Mouse (Mus musculus) liver, embryonic 11.5 days (tissue): ENCODE results near the gene Nr2e3. TPM values are rescaled to one million over a fixed set of nuclear protein-coding genes. Genes with fewer than 3 reads are reported as not detected.

Source experiments
- ATAC-seq: fragments of 200-750 bp; cut with Nextera tagmentation; replicated peaks from 2 replicates; pipeline ENCODE4 v1.8.0; 2017; ENCODE audit warnings: moderate number of reproducible peaks, mild to moderate bottlenecking, moderate TSS enrichment, moderate library complexity; ENCODE audit not compliant: low FRiP score
- DNase-seq: peaks from one replicate; pipeline ENCODE4 v3.0.0-alpha.2; 2017; ENCODE audit warnings: low spot score
- H3K27ac ChIP-seq: fragments of 300-500 bp; sonication (generic); 2 replicates; pipeline ENCODE4 v1.5.1; 2014; ENCODE audit warnings: mild to moderate bottlenecking, low read depth, low read length, control low read depth
- H3K27me3 ChIP-seq: fragments of 300-500 bp; sonication (generic); replicated peaks from 2 replicates; pipeline ENCODE4 v1.6.1; 2014; ENCODE audit warnings: low read length, mixed read lengths; ENCODE audit not compliant: control insufficient read depth, insufficient read depth
- H3K36me3 ChIP-seq: fragments of 300-500 bp; sonication (generic); 2 replicates; pipeline ENCODE4 v1.6.1; 2014; ENCODE audit warnings: mild to moderate bottlenecking, low read length, moderate library complexity, mixed read lengths; ENCODE audit not compliant: control insufficient read depth, insufficient read depth
- H3K4me1 ChIP-seq: fragments of 300-500 bp; sonication (generic); replicated peaks from 2 replicates; pipeline ENCODE4 v1.6.1; 2014; ENCODE audit warnings: low read length, mixed read lengths; ENCODE audit not compliant: control insufficient read depth, insufficient read depth
- H3K4me2 ChIP-seq: fragments of 300-500 bp; sonication (generic); 2 replicates; pipeline ENCODE4 v1.6.1; 2014; ENCODE audit warnings: mild to moderate bottlenecking, control low read depth, moderate library complexity
- H3K4me3 ChIP-seq: fragments of 300-500 bp; sonication (generic); 2 replicates; pipeline ENCODE4 v1.5.1; 2014; ENCODE audit warnings: low read depth, low read length, control low read depth
- H3K9ac ChIP-seq: fragments of 300-500 bp; sonication (generic); 2 replicates; pipeline ENCODE4 v1.6.1; 2014; ENCODE audit warnings: low read depth, low read length, control low read depth
- H3K9me3 ChIP-seq: fragments of 300-500 bp; sonication (generic); 2 replicates; pipeline ENCODE4 v1.6.1; 2016; ENCODE audit warnings: low read length, inconsistent platforms, mixed read lengths; ENCODE audit not compliant: control insufficient read depth
- WGBS: fragments of 180-500 bp; shearing (Covaris S2); extraction: QIAGEN DNeasy Blood & Tissue Kit; methylation state at CpG from one replicate; pipeline ENCODE4 v1.1.7; 2014; 5-methylcytosine and 5-hydroxymethylcytosine counted together
- polyA plus RNA-seq: library from polyadenylated mRNA; unstranded; fragments of >200 nt; fragmentation: Nextera tagmentation; extraction: Ambion mirVana; gene quantifications from 2 replicates; pipeline ENCODE4 v1.2.1, GENCODE M21; 2014

Nr2e3 gene
- 0.29 TPM in 1 of 2 replicates, not detected in the other for polyA plus RNA-seq

GRCm38 (mm10) chr9:59960559-59960958 lies at the start of gene Nr2e3:
Nr2e3 (minus strand) TSS chr9:59960659.
- no peaks in the 10 kb centered on the region for H3K9me3 ChIP-seq
- no peak for ATAC-seq
- 83% methylated on average over 10 of the region's 10 CpGs for WGBS

GRCm38 (mm10) chr9:60008936-60009335 lies 48.5 kb upstream of the Nr2e3 start:
- Histone ChIP-seq H3K4me1 (no peaks in the 10 kb centered on the region), H3K27me3 (no peaks in the 10 kb centered on the region), H3K9me3 (no peaks in the 10 kb centered on the region), H3K9ac (no peak overlapping the region), H3K27ac (no peak overlapping the region), H3K4me3 (no peak overlapping the region), H3K4me2 (no peak overlapping the region), H3K36me3 (no peaks in the 10 kb centered on the region)
- ATAC-seq (no peak), DNase-seq (no peak)
- WGBS, result 67% methylated on average over 7 of the region's 7 CpGs

More at GRCm38 (mm10) chr9:59960559-59960958, at the start of gene Nr2e3:
- H3K4me3 ChIP-seq, result no peak within 1 kb of the TSS
- H3K36me3 ChIP-seq, result no peaks in the 10 kb centered on the region
- H3K9ac ChIP-seq, result no peak within 1 kb of the TSS
- H3K27me3 ChIP-seq, result no peaks in the 10 kb centered on the region
- no peak within 1 kb of the TSS for H3K4me2 ChIP-seq
- H3K27ac ChIP-seq, result no peak within 1 kb of the TSS
- no peaks in the 10 kb centered on the region for H3K4me1 ChIP-seq
- DNase-seq, result no peak

- no peaks in the 10 kb centered on the region for H3K9me3 ChIP-seq
- WGBS, result 82% methylated on average over 8 of the region's 8 CpGs
- H3K4me2 ChIP-seq, result no peak overlapping the region
- ATAC-seq (no peak), DNase-seq (no peak)
- no peak overlapping the region for H3K4me3 ChIP-seq
- H3K4me1 ChIP-seq, result no peaks in the 10 kb centered on the region
- H3K27me3 ChIP-seq, result no peaks in the 10 kb centered on the region
- H3K36me3 ChIP-seq, result no peaks in the 10 kb centered on the region
- H3K9ac ChIP-seq, result no peak overlapping the region
- H3K27ac ChIP-seq, result no peak overlapping the region
Measured at GRCm38 (mm10) chr9:60002323-60002722, 41.9 kb upstream of the Nr2e3 start.

- DNase-seq (no peak), ATAC-seq (no peak)
- no peak overlapping the region for H3K9ac ChIP-seq
- no peaks in the 10 kb centered on the region for H3K36me3 ChIP-seq
- H3K27ac ChIP-seq, result no peak overlapping the region
- H3K4me1 ChIP-seq, result no peaks in the 10 kb centered on the region
- no peaks in the 10 kb centered on the region for H3K27me3 ChIP-seq
- H3K9me3 ChIP-seq, result no peaks in the 10 kb centered on the region
- 75% methylated on average over 3 of the region's 3 CpGs for WGBS
- no peak overlapping the region for H3K4me2 ChIP-seq
- no peak overlapping the region for H3K4me3 ChIP-seq
Measured at GRCm38 (mm10) chr9:60001444-60001843, 41.0 kb upstream of the Nr2e3 start.

GRCm38 (mm10) chr9:59997725-59998124 lies 37.3 kb upstream of the Nr2e3 start:
- ATAC-seq (no peak), DNase-seq (no peak)
- H3K4me2 ChIP-seq, result no peak overlapping the region
- H3K4me3 ChIP-seq, result no peak overlapping the region
- no peaks in the 10 kb centered on the region for H3K4me1 ChIP-seq
- H3K27me3 ChIP-seq, result no peaks in the 10 kb centered on the region
- H3K36me3 ChIP-seq, result no peaks in the 10 kb centered on the region
- 85% methylated on average over 4 of the region's 4 CpGs for WGBS
- no peak overlapping the region for H3K9ac ChIP-seq
- H3K9me3 ChIP-seq, result no peaks in the 10 kb centered on the region
- no peak overlapping the region for H3K27ac ChIP-seq

GRCm38 (mm10) chr9:59991407-59991806 lies 30.9 kb upstream of the Nr2e3 start:
- Histone ChIP-seq H3K4me1 (no peaks in the 10 kb centered on the region), H3K27ac (no peak overlapping the region), H3K4me2 (no peak overlapping the region), H3K4me3 (no peak overlapping the region), H3K9ac (no peak overlapping the region), H3K27me3 (no peaks in the 10 kb centered on the region), H3K9me3 (no peaks in the 10 kb centered on the region), H3K36me3 (no peaks in the 10 kb centered on the region)
- WGBS, result 72% methylated on average over 5 of the region's 5 CpGs
- no peak for ATAC-seq
- no peak for DNase-seq

GRCm38 (mm10) chr9:59989864-59990263 lies 29.4 kb upstream of the Nr2e3 start:
- Histone ChIP-seq H3K4me1 (no peaks in the 10 kb centered on the region), H3K9me3 (no peaks in the 10 kb centered on the region), H3K4me2 (no peak overlapping the region), H3K36me3 (no peaks in the 10 kb centered on the region), H3K4me3 (no peak overlapping the region), H3K9ac (no peak overlapping the region), H3K27me3 (no peaks in the 10 kb centered on the region), H3K27ac (no peak overlapping the region)
- no peak for DNase-seq
- no peak for ATAC-seq
- 0% methylated on average over 1 of the region's 1 CpGs for WGBS

- no peak overlapping the region for H3K4me3 ChIP-seq
- no peaks in the 10 kb centered on the region for H3K9me3 ChIP-seq
- no peak for DNase-seq
- H3K27ac ChIP-seq, result no peak overlapping the region
- H3K9ac ChIP-seq, result no peak overlapping the region
- no peaks in the 10 kb centered on the region for H3K27me3 ChIP-seq
- H3K4me1 ChIP-seq, result no peaks in the 10 kb centered on the region
- no peak overlapping the region for H3K4me2 ChIP-seq
- WGBS, result 86% methylated on average over 3 of the region's 3 CpGs
- no peak for ATAC-seq
- no peaks in the 10 kb centered on the region for H3K36me3 ChIP-seq
Measured at GRCm38 (mm10) chr9:59985900-59986572, 25.6 kb upstream of the Nr2e3 start.

- no peaks in the 10 kb centered on the region for H3K36me3 ChIP-seq
- H3K4me2 ChIP-seq, result no peak overlapping the region
- no peaks in the 10 kb centered on the region for H3K4me1 ChIP-seq
- 65% methylated on average over 2 of the region's 2 CpGs for WGBS
- no peak for DNase-seq
- no peaks in the 10 kb centered on the region for H3K9me3 ChIP-seq
- H3K27me3 ChIP-seq, result no peaks in the 10 kb centered on the region
- H3K9ac ChIP-seq, result no peak overlapping the region
- H3K27ac ChIP-seq, result no peak overlapping the region
- no peak overlapping the region for H3K4me3 ChIP-seq
- ATAC-seq, result no peak
Measured at GRCm38 (mm10) chr9:59981116-59981515, 20.7 kb upstream of the Nr2e3 start.
